Mouse (Mus musculus) liver, postnatal 0 days (tissue): ENCODE results near the gene Setd1a.

Source experiments
- CTCF ChIP-seq: sonication (generic); IDR thresholded peaks from 2 replicates; pipeline ENCODE4 v1.5.1; 2016; ENCODE audit warnings: antibody characterized with exemption, low read depth
- EP300 ChIP-seq: IDR thresholded peaks from 2 replicates; pipeline ENCODE4 v1.6.1; 2016; ENCODE audit warnings: antibody characterized with exemption, low read depth, mild to moderate bottlenecking

GRCm38 (mm10) chr7:127812292-127812691 is 35.8 kb downstream of the Setd1a start:
- no peak for TF ChIP-seq CTCF
- no peak for TF ChIP-seq EP300
